ENCODE assay signal across 11 mouse cellular contexts in the genomic region with DNA sequence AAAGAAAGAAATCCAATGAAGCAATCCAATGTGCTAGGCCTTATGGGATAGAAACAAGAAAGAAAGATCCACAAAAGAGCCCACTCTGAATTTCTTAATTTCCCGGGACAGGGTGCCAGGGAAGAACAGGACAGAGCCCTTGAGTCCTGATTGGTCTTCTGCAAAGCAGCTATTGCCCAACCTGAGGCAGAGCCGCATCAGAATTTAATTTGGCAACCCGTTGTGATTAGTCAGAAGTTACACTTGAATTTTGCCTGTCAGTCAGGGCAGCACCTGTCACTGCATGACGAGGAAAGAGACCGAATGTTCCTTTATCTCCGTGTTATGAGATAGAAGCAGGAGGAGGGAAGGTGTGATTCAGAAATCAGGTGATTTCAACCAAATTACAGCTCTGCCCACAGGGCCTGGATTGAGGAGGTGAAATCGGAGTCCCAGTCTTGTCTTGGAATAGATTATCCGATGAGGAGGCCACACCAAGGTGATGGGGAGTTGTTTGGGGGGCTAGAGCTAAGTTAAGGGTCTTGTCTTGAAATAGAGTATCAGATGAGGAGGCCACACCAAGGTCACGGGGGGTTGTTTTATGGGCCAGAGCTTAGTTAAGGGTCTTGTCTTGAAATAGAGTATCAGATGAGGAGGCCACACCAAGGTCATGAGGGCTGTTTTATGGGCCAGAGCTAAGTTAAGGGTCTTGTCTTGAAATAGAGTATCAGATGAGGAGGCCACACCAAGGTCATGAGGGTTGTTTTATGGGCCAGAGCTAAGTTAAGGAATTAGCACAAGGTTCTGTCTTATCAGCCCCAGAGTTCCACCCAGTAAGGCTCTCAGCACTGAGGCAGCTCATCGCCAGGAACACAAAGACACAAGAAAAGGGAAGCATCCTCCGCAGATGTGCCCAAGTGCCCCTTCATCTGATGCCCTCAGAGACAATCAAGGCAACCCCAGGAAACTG. TPM values are rescaled to one million over a fixed set of nuclear protein-coding genes. Genes with fewer than 3 reads are reported as not detected.
DNase-seq lines count a peak whose midpoint lies in the region; ATAC-seq lines count a peak whose summit lies in the region.
"Had no signal": no experiment of that assay in that cellular context is flagged by ENCODE, and none has a peak within 500 bp of the region (broad histone marks: within the 10 kb centered on the region; RNA-seq: fewer than 3 reads in every experiment).

Gene Adh1, plus strand, starts transcription at position 271 of the 949 bp plus-strand sequence.

- 53% methylated on average over 11 of the region's 11 CpGs for WGBS in kidney, embryonic 14.5 days

- no peaks in the 10 kb centered on the region for H3K9me3 ChIP-seq in kidney, embryonic 14.5 days (ENCODE audit: control insufficient read depth, low read length)
- H3K9me3 ChIP-seq: embryonic facial prominence, embryonic 13.5 days; neural tube, embryonic 15.5 days had no signal

- H3K27ac ChIP-seq in kidney, embryonic 14.5 days (ENCODE audit: low read depth, low read length): no peak within 1 kb of the TSS
- H3K27ac ChIP-seq: embryonic facial prominence, embryonic 13.5 days; neural tube, embryonic 15.5 days had no signal

- H3K4me3 ChIP-seq in kidney, embryonic 14.5 days (ENCODE audit: low read length): no peak within 1 kb of the TSS
- H3K4me3 ChIP-seq: embryonic facial prominence, embryonic 13.5 days; neural tube, embryonic 15.5 days had no signal

- H3K27me3 ChIP-seq in kidney, embryonic 14.5 days (ENCODE audit: control insufficient read depth, insufficient read depth, low read length): no peaks in the 10 kb centered on the region
- H3K27me3 ChIP-seq: embryonic facial prominence, embryonic 13.5 days; neural tube, embryonic 15.5 days had no signal

- no peak for DNase-seq in kidney, adult 18-20 months
- DNase-seq in adrenal gland, adult 18-20 months (ENCODE audit: low spot score in 2 of 2): no peak
- peak; percentile 84 for DNase-seq in fat pad, adult 2 months (ENCODE audit: extremely low read depth, low read depth, low spot score)
- no peak for DNase-seq in heart, postnatal 36 days
- no peak for DNase-seq in yolk sac, embryonic 10.5 days (ENCODE audit: low spot score)
- DNase-seq in frontal cortex, postnatal 36 days (ENCODE audit: low spot score in 2 of 2): no peak
- no peak for DNase-seq in urinary bladder, postnatal 10 days (ENCODE audit: low spot score)
- DNase-seq: layer of hippocampus, adult 9-11 months had no signal

- no peak within 1 kb of the TSS for H3K9ac ChIP-seq in kidney, embryonic 14.5 days (ENCODE audit: low read depth, low read length)
- H3K9ac ChIP-seq: embryonic facial prominence, embryonic 13.5 days; neural tube, embryonic 15.5 days had no signal

- peak; percentile 54; the same call in 1 of the 2 replicates for ATAC-seq in kidney, embryonic 14.5 days (ENCODE audit: low FRiP score, low TSS enrichment)

- intact Hi-C loops in heart, postnatal 36 days (cut with DNase I): no loop called here

- H3K4me2 ChIP-seq in kidney, embryonic 14.5 days (replicated peaks; ENCODE audit: low read depth, low read length): no peak within 1 kb of the TSS
- H3K4me2 ChIP-seq: embryonic facial prominence, embryonic 13.5 days; neural tube, embryonic 15.5 days had no signal

- H3K36me3 ChIP-seq in kidney, embryonic 14.5 days (ENCODE audit: control insufficient read depth, insufficient read depth, low read length): no peaks in the 10 kb centered on the region
- H3K36me3 ChIP-seq: embryonic facial prominence, embryonic 13.5 days; neural tube, embryonic 15.5 days had no signal

- peaks cover 13% of the 10 kb centered on the region; the same call in 1 of the 2 replicates for H3K4me1 ChIP-seq in kidney, embryonic 14.5 days (ENCODE audit: control insufficient read depth, insufficient read depth, low read length)
- H3K4me1 ChIP-seq: neural tube, embryonic 15.5 days had no signal

RNA-seq across cellular contexts. Expression of gene Adh1, which starts in this region (rescaled TPM):
- polyA plus RNA-seq in kidney, embryonic 14.5 days (2014; fragmentation: Nextera tagmentation; extraction: Ambion mirVana): 18.6 and 20.4 TPM in 2 replicates
- 1,000 to 10,000 TPM in 1 of 2 experiments, 100 to 1,000 TPM in 1; 384 to 6,834 TPM for total RNA-seq in adrenal gland, adult 18-20 months (2021)
- total RNA-seq in heart, postnatal 36 days (2021): 10 to 100 TPM; 36.9 to 67.4 TPM

Comparison
In these comparisons a context has a peak if more than half of its experiments do, and no peak if none do; other contexts are left out.
1. RNA of gene Adh1 (total RNA-seq): 384 to 6,834 TPM in adrenal gland, adult 18-20 months; 36.9 to 67.4 TPM in heart, postnatal 36 days; every median in the first group is over 4 times any median in the second.